Mouse (Mus musculus): ENCODE measurements at regions not wholly inside any gene's neighbourhood (a gene's known extent, or its start where the extent isn't known, plus 50 kb on each side); places are given as distances from the start of the nearest gene placed in this dataset.

DNA sequence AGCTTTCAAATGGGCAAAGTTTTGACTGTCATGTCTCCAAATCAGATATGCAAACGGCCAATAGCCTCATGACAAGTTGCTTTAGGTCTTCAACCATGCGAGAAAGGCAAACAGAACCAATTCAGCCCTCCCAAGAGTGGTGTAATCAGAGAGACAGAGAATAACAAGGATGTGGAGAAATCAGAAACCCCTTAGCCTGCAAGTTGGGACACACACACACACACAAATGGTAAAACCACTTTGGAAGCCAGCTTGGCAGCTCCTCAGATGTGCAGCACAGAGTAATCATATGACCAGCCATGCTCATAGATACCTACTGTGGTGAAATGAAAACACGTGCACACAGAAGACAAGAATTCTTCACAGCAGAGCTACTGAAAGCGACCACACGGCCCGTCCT is 66.5 kb upstream of the Irx6 start:
- H3K4me3 ChIP-seq: no peak overlapping the region
- no peak overlapping the region for H3K27ac ChIP-seq (replicated peaks)
- H3K27me3 ChIP-seq: no peaks in the 10 kb centered on the region
- no peak overlapping the region for H3K9ac ChIP-seq
- H3K9me3 ChIP-seq: no peaks in the 10 kb centered on the region
- no peak for ATAC-seq (ENCODE audit: low read depth)
- no peaks in the 10 kb centered on the region for H3K4me1 ChIP-seq (replicated peaks)
- no peaks in the 10 kb centered on the region for H3K36me3 ChIP-seq
- WGBS: 81% methylated on average over 6 of the region's 6 CpGs
- H3K4me2 ChIP-seq: no peak overlapping the region

DNA sequence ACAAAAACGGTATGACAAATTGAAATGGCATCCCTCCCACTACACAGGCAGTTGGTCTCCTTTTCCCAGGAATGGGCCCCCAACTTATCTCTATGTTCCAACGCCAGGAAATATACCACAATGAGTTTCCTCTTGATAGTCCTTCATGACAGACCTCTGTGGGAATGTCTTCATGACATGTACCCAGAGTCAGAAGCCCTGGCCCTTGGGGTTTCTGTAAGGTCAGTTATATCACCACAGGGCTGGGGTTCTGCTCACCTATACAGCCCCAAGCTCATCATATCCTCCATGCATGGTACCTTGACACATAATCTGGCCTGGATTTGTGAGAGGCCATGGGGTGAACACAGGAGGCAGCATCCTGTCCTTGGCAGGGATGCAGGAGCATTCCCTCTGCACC is 64.2 kb upstream of the Irx6 start:
- no peak for ATAC-seq (ENCODE audit: low read depth)
- Histone ChIP-seq H3K9me3 (no peaks in the 10 kb centered on the region), H3K4me3 (no peak overlapping the region), H3K9ac (no peak overlapping the region), H3K36me3 (no peaks in the 10 kb centered on the region), H3K4me2 (no peak overlapping the region), H3K4me1 (replicated peaks) (no peaks in the 10 kb centered on the region), H3K27ac (replicated peaks) (no peak overlapping the region), H3K27me3 (no peaks in the 10 kb centered on the region)
- 84% methylated on average over 2 of the region's 2 CpGs for WGBS

DNA sequence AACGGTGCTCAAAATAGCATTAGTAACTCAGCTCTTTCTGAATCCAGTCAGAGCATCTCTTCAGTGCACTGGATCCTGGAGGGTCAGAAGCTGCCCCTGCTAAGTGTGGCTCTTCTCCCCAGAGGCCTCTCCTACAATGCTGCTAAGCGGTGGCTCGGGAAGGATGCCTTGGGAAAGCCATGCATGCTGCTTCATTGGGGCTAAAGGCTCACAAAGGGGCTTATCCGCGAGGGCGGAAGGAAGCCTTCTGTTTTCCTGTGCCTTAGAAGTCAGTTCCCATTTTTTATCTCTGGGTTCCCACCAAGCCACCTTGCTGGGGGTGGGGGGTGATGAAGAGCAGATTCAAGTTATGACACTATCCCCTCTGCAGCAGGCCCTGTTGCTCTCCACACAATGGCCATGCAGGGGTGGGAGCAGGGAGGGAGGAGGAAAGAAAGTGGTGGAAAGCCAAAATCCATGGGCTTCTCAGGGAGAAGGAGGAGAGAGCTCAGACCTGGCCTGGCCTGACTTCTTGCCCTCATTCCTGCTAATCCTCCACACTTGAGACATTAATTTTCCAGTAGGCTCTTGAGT is 63.5 kb upstream of the Irx6 start:
- H3K4me2 ChIP-seq: no peak overlapping the region
- no peak for ATAC-seq (ENCODE audit: low read depth)
- H3K4me1 ChIP-seq (replicated peaks): no peaks in the 10 kb centered on the region
- WGBS: 51% methylated on average over 6 of the region's 6 CpGs
- H3K27me3 ChIP-seq: no peaks in the 10 kb centered on the region
- H3K9ac ChIP-seq: no peak overlapping the region
- H3K4me3 ChIP-seq: no peak overlapping the region
- no peak overlapping the region for H3K27ac ChIP-seq (replicated peaks)
- no peaks in the 10 kb centered on the region for H3K9me3 ChIP-seq
- no peaks in the 10 kb centered on the region for H3K36me3 ChIP-seq

DNA sequence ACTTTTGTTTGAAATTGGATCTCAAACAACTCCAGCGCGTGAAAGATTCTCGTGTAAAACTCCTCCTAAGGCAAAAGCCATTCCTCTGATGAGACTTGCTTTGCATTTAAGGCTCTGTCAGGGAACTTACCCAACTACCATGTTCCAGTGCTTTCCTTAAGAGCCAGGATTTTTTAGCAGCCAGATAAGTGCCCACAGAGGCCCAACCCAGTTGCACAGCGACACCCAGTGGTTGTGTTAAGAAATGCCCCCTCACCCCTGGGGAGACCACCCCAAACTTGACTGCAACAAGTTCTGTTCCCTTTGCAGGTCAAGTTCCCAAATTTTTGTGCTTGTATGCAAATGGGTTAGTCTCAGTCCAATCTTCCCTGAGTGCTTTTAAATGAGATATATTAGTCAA is 60.6 kb upstream of the Irx6 start:
- no peak overlapping the region for H3K4me3 ChIP-seq
- no peaks in the 10 kb centered on the region for H3K27me3 ChIP-seq
- no peaks in the 10 kb centered on the region for H3K4me1 ChIP-seq (replicated peaks)
- H3K36me3 ChIP-seq: no peaks in the 10 kb centered on the region
- H3K27ac ChIP-seq (replicated peaks): no peak overlapping the region
- no peak overlapping the region for H3K4me2 ChIP-seq
- ATAC-seq (ENCODE audit: low read depth): no peak
- no peak overlapping the region for H3K9ac ChIP-seq
- WGBS: 47% methylated on average over 4 of the region's 4 CpGs
- H3K9me3 ChIP-seq: no peaks in the 10 kb centered on the region

DNA sequence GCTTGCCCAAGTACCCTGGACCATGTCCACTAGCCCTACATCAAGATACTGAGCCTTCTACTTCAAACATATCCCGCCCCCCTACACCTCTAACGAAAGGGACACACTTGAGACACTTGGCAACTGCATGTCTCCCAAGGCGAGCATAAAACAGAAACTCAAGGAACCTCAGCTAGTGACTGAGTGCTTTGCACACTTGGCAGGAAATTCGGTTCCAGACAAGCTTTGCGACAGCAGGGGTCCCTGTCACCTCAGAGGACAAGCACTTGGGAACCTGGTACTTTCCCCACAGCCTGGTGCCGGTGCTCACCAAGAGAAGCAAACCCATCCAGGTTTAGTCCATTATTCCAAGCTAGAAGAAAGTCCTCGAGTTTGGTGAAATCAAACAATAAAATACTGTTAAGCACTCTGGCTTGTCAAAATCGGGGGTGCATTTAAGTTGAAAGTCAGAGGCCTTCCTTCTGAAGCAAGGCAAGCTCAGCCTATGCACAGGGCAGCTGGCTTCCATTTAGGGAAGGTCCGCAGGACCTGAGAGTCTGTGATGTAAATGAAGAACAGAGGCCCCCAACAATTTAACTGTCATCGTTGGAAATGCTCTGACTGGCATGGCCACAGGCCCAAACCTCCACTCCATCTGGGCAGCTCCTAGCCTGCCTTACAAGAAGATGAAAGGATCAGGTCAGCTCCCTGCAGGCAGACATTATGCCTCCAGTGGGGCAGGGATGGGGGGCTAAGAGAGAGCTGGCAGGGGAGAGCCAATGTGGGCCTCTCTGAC is 57.6 kb upstream of the Irx6 start:
- H3K9ac ChIP-seq: no peak overlapping the region
- no peaks in the 10 kb centered on the region for H3K4me1 ChIP-seq (replicated peaks)
- H3K27me3 ChIP-seq: no peaks in the 10 kb centered on the region
- H3K27ac ChIP-seq (replicated peaks): no peak overlapping the region
- no peak overlapping the region for H3K4me2 ChIP-seq
- H3K36me3 ChIP-seq: no peaks in the 10 kb centered on the region
- no peak overlapping the region for H3K4me3 ChIP-seq
- ATAC-seq (ENCODE audit: low read depth): no peak
- H3K9me3 ChIP-seq: no peaks in the 10 kb centered on the region
- WGBS: 62% methylated on average over 10 of the region's 10 CpGs

DNA sequence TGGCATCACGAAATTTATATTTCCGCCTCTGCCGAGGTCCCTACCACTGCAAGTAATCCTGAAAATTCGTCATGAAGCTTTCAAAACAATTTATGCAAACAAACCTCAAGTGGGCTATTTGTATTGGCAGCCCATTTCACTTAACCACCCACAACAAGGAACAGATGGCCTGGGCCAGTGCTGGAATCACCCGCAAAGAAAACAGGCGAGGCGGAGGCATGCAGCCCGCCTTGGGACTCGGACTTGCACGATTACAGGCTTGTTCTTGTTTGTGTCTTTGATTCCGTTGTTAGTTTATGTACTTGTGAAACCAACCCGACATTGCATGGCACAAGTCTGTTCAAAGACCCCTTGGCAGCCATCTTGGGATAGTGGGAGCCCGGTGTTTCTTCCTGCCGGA is 55.8 kb upstream of the Irx6 start:
- Histone ChIP-seq H3K27ac (replicated peaks) (no peak overlapping the region), H3K9ac (no peak overlapping the region), H3K9me3 (no peaks in the 10 kb centered on the region), H3K4me2 (no peak overlapping the region), H3K4me3 (no peak overlapping the region), H3K27me3 (no peaks in the 10 kb centered on the region), H3K36me3 (no peaks in the 10 kb centered on the region), H3K4me1 (replicated peaks) (no peaks in the 10 kb centered on the region)
- WGBS: 71% methylated on average over 14 of the region's 14 CpGs
- no peak for ATAC-seq (ENCODE audit: low read depth)
